Mouse (Mus musculus): ENCODE measurements around the gene Polr1a.

DNA sequence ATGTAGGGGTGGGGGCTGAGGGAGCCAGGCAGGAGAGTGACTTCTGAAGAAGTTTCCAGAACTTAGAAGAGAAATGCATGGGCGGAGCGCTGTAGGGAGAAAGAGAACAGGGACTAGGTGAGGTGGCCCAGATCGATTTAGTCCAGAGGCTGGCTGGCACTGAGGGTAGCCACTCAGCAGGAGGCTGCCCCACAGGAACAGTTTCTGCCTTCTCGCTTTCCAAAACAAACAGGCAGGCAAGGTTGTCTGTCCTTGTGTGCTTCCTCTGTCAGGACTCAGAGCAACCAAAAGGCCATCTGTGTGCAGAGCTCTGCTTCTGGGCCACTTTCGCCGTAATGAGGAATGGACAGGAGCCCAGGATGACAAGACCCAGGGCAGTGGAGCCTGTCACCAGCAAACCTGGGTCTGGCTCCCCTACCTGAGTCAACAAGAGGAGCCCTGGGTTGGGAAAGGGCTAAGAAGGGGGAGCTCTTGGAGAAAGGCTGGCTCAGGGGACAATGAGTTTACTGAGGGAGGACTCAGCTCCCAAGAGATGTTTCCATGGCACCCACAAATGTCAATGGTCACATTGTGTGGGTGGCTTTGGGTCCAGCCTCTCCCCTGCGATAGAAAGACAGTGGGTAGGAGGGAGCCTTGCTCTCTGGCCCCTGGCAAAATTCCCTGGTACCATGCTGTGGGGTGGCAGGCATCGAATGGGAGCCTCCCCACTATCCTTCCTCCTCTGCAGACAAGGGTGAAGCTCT is 82.5 kb downstream of the Polr1a start:
- TF ChIP-seq CTCF (IDR thresholded peaks at IDR 0.05; ENCODE audit: insufficient read depth, low read depth, low read length) (no peak), POLR2A (IDR thresholded peaks at IDR 0.05; ENCODE audit: insufficient read depth, low read depth, low read length) (no peak)
